Mouse (Mus musculus): Measurements from ENCODE around the gene Hmcn1. TPM values are rescaled to one million over a fixed set of nuclear protein-coding genes. Genes with fewer than 3 reads are reported as not detected.

Gene Hmcn1
- polyA plus RNA-seq, 1 experiment from 2014 or later = 1.3 TPM

DNA sequence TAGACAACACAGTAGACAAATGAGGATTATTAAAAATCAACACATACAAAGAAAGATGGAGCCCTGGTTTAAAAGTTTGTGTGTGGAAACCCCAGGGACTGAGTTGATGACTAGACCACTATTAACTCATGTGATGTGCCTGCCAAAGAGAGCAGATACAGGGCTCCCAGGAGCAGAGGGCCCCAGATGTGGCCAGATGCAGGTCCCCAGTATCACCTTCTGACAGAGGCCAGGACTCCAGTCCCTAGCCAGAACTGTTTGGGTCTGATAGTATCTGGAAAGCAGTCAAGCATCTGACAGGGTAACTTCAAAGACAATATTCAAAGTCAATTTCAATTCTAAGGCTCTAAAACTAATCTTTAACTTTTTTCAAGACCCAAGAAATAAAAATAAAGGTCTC, 124.0 kb downstream of the Hmcn1 start:
- H3K9me3 ChIP-seq (ENCODE audit: control insufficient read depth, low read length) = no peaks in the 10 kb centered on the region
- no peaks in the 10 kb centered on the region for H3K4me1 ChIP-seq (ENCODE audit: control insufficient read depth, insufficient read depth, low read depth, low read length)
- H3K9ac ChIP-seq (ENCODE audit: low read depth, low read length) = no peak overlapping the region
- no peak overlapping the region for H3K4me2 ChIP-seq (ENCODE audit: low read length)
- ATAC-seq = no peak
- no peaks in the 10 kb centered on the region for H3K27me3 ChIP-seq (replicated peaks; ENCODE audit: control insufficient read depth, insufficient read depth, low read length)
- H3K36me3 ChIP-seq (ENCODE audit: control insufficient read depth, insufficient read depth, low read length) = no peaks in the 10 kb centered on the region
- H3K4me3 ChIP-seq (ENCODE audit: low read length) = no peak overlapping the region
- no peak overlapping the region for H3K27ac ChIP-seq (ENCODE audit: low read depth, low read length)

DNA sequence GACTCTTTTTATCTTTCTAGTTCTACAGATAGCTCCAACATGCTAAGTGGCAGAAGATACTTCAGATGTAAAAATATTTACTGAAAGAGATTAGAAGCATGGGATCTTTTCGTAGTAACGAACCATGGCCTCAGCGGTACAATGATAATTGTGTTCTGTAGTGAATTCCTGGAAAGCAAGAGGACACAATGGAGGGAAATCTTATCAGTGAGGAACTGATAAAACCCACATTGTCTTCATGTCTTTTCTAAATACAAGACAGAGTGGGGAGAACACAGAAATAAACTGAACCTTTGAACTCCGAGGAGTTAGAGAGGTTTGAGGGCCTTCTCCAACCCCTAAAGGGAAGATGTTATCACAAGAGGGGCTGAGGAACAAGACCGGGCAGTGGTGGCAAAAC, 126.6 kb downstream of the Hmcn1 start:
- no peak overlapping the region for H3K4me3 ChIP-seq (ENCODE audit: low read length)
- no peaks in the 10 kb centered on the region for H3K27me3 ChIP-seq (replicated peaks; ENCODE audit: control insufficient read depth, insufficient read depth, low read length)
- no peaks in the 10 kb centered on the region for H3K4me1 ChIP-seq (ENCODE audit: control insufficient read depth, insufficient read depth, low read depth, low read length)
- no peaks in the 10 kb centered on the region for H3K9me3 ChIP-seq (ENCODE audit: control insufficient read depth, low read length)
- H3K36me3 ChIP-seq (ENCODE audit: control insufficient read depth, insufficient read depth, low read length) = no peaks in the 10 kb centered on the region
- ATAC-seq = no peak
- 79% methylated on average over 5 of the region's 5 CpGs for WGBS
- H3K9ac ChIP-seq (ENCODE audit: low read depth, low read length) = no peak overlapping the region
- H3K27ac ChIP-seq (ENCODE audit: low read depth, low read length) = no peak overlapping the region
- H3K4me2 ChIP-seq (ENCODE audit: low read length) = no peak overlapping the region

DNA sequence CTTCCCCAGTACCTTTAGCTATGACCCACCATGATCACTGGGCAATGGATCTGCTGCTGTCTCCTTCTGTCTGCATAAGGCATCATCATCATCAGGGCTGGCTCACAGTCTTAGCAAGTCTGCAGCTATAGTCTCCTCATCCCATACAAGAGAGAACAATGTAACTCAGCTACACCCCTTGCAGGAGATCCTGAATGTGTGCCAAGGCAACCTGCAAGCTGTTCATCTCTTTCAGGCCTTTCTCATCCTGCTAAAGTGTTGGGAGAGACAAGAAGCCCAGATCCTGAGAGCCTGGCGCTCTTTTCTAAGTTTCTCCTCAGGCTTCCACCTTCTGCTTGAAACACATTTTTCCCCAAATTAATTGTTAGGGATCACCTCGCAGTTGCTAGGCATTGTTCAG, 135.5 kb downstream of the Hmcn1 start:
- Histone ChIP-seq H3K9ac (ENCODE audit: low read depth, low read length) (no peak overlapping the region), H3K4me3 (ENCODE audit: low read length) (no peak overlapping the region), H3K36me3 (ENCODE audit: control insufficient read depth, insufficient read depth, low read length) (no peaks in the 10 kb centered on the region), H3K4me1 (ENCODE audit: control insufficient read depth, insufficient read depth, low read depth, low read length) (no peaks in the 10 kb centered on the region), H3K27me3 (replicated peaks; ENCODE audit: control insufficient read depth, insufficient read depth, low read length) (no peaks in the 10 kb centered on the region), H3K4me2 (ENCODE audit: low read length) (no peak overlapping the region), H3K27ac (ENCODE audit: low read depth, low read length) (no peak overlapping the region), H3K9me3 (ENCODE audit: control insufficient read depth, low read length) (no peaks in the 10 kb centered on the region)
- no peak for ATAC-seq
- 58% methylated on average over 2 of the region's 2 CpGs for WGBS

GRCm38 (mm10) chr1:150833448-150833847, 159.8 kb downstream of the Hmcn1 start:
- Histone ChIP-seq H3K4me1 (ENCODE audit: control insufficient read depth, insufficient read depth, low read depth, low read length) (no peaks in the 10 kb centered on the region), H3K36me3 (ENCODE audit: control insufficient read depth, insufficient read depth, low read length) (no peaks in the 10 kb centered on the region), H3K4me3 (ENCODE audit: low read length) (no peak overlapping the region), H3K27ac (ENCODE audit: low read depth, low read length) (no peak overlapping the region), H3K9ac (ENCODE audit: low read depth, low read length) (no peak overlapping the region), H3K4me2 (ENCODE audit: low read length) (no peak overlapping the region), H3K9me3 (ENCODE audit: control insufficient read depth, low read length) (no peaks in the 10 kb centered on the region), H3K27me3 (replicated peaks; ENCODE audit: control insufficient read depth, insufficient read depth, low read length) (no peaks in the 10 kb centered on the region)
- ATAC-seq = no peak
- WGBS = 63% methylated on average over 6 of the region's 6 CpGs

DNA sequence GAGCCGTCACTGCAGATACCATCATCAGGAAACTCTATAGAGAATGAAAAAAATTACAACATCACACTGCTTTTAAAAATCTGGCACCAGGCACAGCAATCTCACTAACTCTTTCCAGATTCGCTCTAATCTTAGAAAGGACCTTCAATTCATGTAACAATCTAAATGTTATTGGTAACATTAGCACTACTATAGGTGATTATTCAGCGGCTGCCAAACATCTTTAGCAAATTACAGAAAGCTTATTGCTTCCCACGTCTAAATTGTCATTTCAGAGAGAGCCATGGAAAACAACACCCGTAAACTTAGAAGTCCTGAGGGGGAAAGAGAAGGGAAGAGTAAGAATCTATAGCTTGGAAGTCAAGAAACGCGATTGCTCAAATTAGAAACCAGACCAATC, 163.4 kb downstream of the Hmcn1 start:
- Histone ChIP-seq H3K9me3 (ENCODE audit: control insufficient read depth, low read length) (no peaks in the 10 kb centered on the region), H3K9ac (ENCODE audit: low read depth, low read length) (no peak overlapping the region), H3K27ac (ENCODE audit: low read depth, low read length) (no peak overlapping the region), H3K27me3 (replicated peaks; ENCODE audit: control insufficient read depth, insufficient read depth, low read length) (no peaks in the 10 kb centered on the region), H3K36me3 (ENCODE audit: control insufficient read depth, insufficient read depth, low read length) (no peaks in the 10 kb centered on the region), H3K4me2 (ENCODE audit: low read length) (no peak overlapping the region), H3K4me3 (ENCODE audit: low read length) (no peak overlapping the region), H3K4me1 (ENCODE audit: control insufficient read depth, insufficient read depth, low read depth, low read length) (no peaks in the 10 kb centered on the region)
- 78% methylated on average over 7 of the region's 7 CpGs for WGBS
- no peak for ATAC-seq

DNA sequence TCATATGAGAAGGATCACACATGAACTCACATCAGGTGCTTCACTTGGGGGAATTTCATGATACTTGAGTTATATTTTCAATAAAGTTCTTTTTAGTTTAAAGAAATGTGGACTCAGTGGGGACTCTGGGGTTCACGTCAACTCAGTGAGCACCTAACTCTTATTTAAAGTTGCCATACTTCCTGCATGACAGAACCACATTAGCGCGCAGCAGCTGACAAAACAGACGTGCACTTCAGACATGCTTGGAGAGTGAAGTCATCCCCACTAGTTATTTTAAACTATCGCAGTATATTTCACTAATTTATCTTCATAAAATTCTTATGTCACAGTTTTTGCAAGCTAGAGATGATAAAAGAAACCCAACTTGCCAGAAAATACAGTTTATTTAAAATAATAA, 166.1 kb downstream of the Hmcn1 start:
- Histone ChIP-seq H3K36me3 (ENCODE audit: control insufficient read depth, insufficient read depth, low read length) (no peaks in the 10 kb centered on the region), H3K4me1 (ENCODE audit: control insufficient read depth, insufficient read depth, low read depth, low read length) (no peaks in the 10 kb centered on the region), H3K4me3 (ENCODE audit: low read length) (no peak overlapping the region), H3K27ac (ENCODE audit: low read depth, low read length) (no peak overlapping the region), H3K27me3 (replicated peaks; ENCODE audit: control insufficient read depth, insufficient read depth, low read length) (no peaks in the 10 kb centered on the region), H3K9ac (ENCODE audit: low read depth, low read length) (no peak overlapping the region), H3K4me2 (ENCODE audit: low read length) (no peak overlapping the region), H3K9me3 (ENCODE audit: control insufficient read depth, low read length) (no peaks in the 10 kb centered on the region)
- no peak for ATAC-seq
- 78% methylated on average over 5 of the region's 5 CpGs for WGBS

- Histone ChIP-seq H3K36me3 (ENCODE audit: control insufficient read depth, insufficient read depth, low read length) (no peaks in the 10 kb centered on the region), H3K27ac (ENCODE audit: low read depth, low read length) (no peak overlapping the region), H3K4me2 (ENCODE audit: low read length) (no peak overlapping the region), H3K9me3 (ENCODE audit: control insufficient read depth, low read length) (no peaks in the 10 kb centered on the region), H3K4me3 (ENCODE audit: low read length) (no peak overlapping the region), H3K4me1 (ENCODE audit: control insufficient read depth, insufficient read depth, low read depth, low read length) (no peaks in the 10 kb centered on the region), H3K9ac (ENCODE audit: low read depth, low read length) (no peak overlapping the region), H3K27me3 (replicated peaks; ENCODE audit: control insufficient read depth, insufficient read depth, low read length) (no peaks in the 10 kb centered on the region)
- no peak for ATAC-seq
- 73% methylated on average over 5 of the region's 5 CpGs for WGBS
These were observed 168.8 kb downstream of the Hmcn1 start for GRCm38 (mm10) chr1:150824334-150825005.

- Histone ChIP-seq H3K4me2 (ENCODE audit: low read length) (no peak overlapping the region), H3K9me3 (ENCODE audit: control insufficient read depth, low read length) (no peaks in the 10 kb centered on the region), H3K9ac (ENCODE audit: low read depth, low read length) (no peak overlapping the region), H3K36me3 (ENCODE audit: control insufficient read depth, insufficient read depth, low read length) (no peaks in the 10 kb centered on the region), H3K27me3 (replicated peaks; ENCODE audit: control insufficient read depth, insufficient read depth, low read length) (no peaks in the 10 kb centered on the region), H3K4me1 (ENCODE audit: control insufficient read depth, insufficient read depth, low read depth, low read length) (no peaks in the 10 kb centered on the region), H3K4me3 (ENCODE audit: low read length) (no peak overlapping the region), H3K27ac (ENCODE audit: low read depth, low read length) (no peak overlapping the region)
- WGBS = 90% methylated on average over 11 of the region's 11 CpGs
- ATAC-seq = no peak
These were observed 177.0 kb downstream of the Hmcn1 start for GRCm38 (mm10) chr1:150816035-150816807.

DNA sequence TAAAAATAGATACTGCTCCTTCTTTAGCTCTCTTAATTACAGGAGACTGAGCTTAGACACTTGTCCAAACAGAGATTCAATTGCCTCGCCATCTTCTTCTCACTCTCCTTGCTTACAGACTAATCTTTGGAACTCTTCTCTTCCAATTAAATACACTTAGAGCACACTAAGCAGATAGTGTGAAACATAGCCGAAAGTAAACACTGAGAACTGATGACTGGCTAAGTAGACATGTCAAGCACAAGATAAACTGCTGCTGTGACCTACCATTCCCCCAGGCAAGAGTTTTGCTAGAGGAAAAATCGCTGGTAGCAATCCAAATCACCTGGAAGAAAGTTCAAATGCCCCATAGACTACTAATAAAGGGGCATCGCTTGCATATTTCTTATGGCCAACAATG, 178.3 kb downstream of the Hmcn1 start:
- no peaks in the 10 kb centered on the region for H3K36me3 ChIP-seq (ENCODE audit: control insufficient read depth, insufficient read depth, low read length)
- no peak overlapping the region for H3K4me3 ChIP-seq (ENCODE audit: low read length)
- H3K27ac ChIP-seq (ENCODE audit: low read depth, low read length) = no peak overlapping the region
- no peak overlapping the region for H3K4me2 ChIP-seq (ENCODE audit: low read length)
- 86% methylated on average over 4 of the region's 4 CpGs for WGBS
- no peaks in the 10 kb centered on the region for H3K4me1 ChIP-seq (ENCODE audit: control insufficient read depth, insufficient read depth, low read depth, low read length)
- no peaks in the 10 kb centered on the region for H3K27me3 ChIP-seq (replicated peaks; ENCODE audit: control insufficient read depth, insufficient read depth, low read length)
- H3K9ac ChIP-seq (ENCODE audit: low read depth, low read length) = no peak overlapping the region
- H3K9me3 ChIP-seq (ENCODE audit: control insufficient read depth, low read length) = no peaks in the 10 kb centered on the region
- no peak for ATAC-seq
